Mouse (Mus musculus) bone marrow macrophage, adult 2 months (primary cell): ENCODE measurements around the gene Ccdc65.
A peak's percentile ranks its signal among the peaks of the same experiment; 100 is the strongest.

ENCODE experiments used
- CTCF ChIP-seq: IDR thresholded peaks from 2 replicates; pipeline ENCODE4 v1.5.1; 2012; ENCODE audit warnings: low read depth, mild to moderate bottlenecking, low read length, moderate library complexity
- POLR2A ChIP-seq: IDR thresholded peaks from 2 replicates; pipeline ENCODE4 v1.6.1; 2012; ENCODE audit warnings: mild to moderate bottlenecking, low read depth, low read length, borderline replicate concordance

- TF ChIP-seq POLR2A (no peak), CTCF (peak; percentile 98)
Measured at GRCm38 (mm10) chr15:98710442-98710841, 2.4 kb downstream of the Ccdc65 start.
